Mouse (Mus musculus) adrenal gland, postnatal 14 days (tissue): ENCODE results near the gene Platr17. TPM values are rescaled to one million over a fixed set of nuclear protein-coding genes. Genes with fewer than 3 reads are reported as not detected.
"Not testable (repeated sequence)": the region's sequence is repeated elsewhere in the genome, so short reads cannot be mapped to it uniquely, and the experiment has no call there.

Source experiments
- DNase-seq: peaks from one replicate; pipeline ENCODE4 v3.0.0; 2021; ENCODE audit warnings: mixed read lengths
- microRNA-seq, 2 experiments: library from miRNA; unstranded; fragments of <30 nt; microRNA quantifications; one replicate each; pipeline ENCODE4 v1.2.0; 2021
- total RNA-seq: library from RNA; stranded (reverse); gene quantifications from 2 replicates; pipeline ENCODE4 v1.2.3, GENCODE M21; 2021

The Platr17 gene
- total RNA-seq, 1 experiment from 2014 or later = not detected

DNA sequence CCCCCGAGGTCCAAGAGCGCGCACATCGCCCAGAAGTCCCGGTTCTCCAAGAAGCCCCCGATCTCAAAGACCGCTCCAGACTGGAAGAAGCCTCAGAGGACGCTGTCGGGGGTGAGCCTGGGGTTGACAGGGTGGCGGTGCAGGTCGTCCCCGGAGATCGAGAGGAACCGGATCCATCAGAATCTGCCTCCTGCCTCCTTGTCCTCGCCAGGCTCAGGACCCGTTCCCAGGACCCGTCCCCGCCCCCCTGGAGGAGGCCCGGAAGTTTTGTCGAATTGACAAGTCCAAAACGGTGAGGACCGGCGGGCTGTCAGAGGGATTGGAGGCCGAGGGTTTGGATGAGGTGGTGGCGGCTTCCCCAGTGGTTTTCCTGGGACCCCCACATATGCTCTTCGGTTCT is 36.0 kb downstream of the Platr17 start:
- DNase-seq = peak; percentile 72

DNA sequence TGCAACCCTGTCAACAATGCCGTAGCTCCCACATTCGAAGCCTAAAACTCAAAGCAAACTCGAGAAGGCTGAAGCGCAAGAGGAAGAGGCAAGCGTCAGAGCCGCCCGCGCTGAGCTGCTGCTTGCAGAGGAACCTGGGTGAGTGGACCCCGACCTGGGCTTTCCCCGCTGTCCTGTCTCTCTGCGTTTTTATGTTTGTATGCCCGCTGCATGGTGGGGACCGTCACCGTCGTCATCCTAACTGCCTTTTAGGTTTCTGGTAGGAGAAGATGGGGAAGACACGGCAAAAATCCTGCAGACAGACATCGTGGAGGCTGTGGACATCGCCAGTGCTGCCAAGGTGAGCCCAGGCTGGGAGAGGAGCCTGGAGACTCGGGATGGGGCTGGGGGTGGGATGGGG is 36.4 kb downstream of the Platr17 start:
- DNase-seq = no peak

DNA sequence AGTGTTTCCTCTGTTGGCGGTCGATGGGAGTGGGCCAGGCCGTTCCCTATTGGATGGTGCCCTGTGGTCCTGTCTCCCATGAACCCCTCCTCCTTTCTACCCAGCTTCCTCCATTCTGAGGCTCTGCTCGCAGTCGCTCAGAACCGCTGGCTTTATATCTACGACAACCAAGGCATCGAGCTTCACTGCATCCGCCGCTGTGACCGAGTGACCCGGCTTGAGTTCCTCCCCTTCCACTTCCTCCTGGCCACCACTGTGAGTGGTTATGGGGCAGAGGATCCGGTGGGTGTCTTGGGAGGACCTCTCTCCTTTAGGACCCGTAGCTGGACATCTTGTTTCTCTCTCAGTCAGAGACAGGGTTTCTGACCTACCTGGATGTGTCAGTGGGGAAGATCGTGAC is 38.5 kb downstream of the Platr17 start:
- no peak for DNase-seq

DNA sequence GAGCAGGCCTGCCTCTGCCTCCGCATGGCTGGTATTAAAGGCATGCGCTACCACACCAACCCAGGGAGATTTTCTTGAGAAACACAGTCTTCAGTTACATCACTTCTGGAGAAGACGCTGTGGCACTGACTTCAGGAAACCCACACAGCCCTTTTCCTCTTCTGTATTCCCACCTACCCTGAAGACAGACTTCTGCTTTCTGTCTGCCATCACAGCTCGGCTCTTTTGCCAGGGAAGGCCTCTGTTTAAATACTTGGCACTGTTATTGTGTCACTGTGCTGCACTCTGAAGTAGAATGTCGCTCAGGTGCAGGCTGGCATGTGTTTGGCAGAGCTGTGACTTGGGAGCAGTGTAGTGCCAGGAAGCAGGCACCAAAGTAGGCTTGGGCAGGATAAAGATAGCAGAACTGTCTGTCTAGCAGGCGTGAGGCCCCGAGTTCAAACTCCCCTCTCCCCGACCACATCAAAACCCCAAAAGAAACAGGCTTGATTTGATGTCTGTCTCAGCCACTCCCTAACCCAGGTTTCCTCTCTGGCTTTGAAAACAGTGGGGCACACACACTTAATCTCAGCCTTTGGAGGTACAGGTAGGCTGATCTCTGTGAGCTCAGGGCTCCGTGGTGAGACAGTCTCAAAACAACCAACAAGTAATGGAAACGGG is 42.6 kb downstream of the Platr17 start:
- DNase-seq = no peak

DNA sequence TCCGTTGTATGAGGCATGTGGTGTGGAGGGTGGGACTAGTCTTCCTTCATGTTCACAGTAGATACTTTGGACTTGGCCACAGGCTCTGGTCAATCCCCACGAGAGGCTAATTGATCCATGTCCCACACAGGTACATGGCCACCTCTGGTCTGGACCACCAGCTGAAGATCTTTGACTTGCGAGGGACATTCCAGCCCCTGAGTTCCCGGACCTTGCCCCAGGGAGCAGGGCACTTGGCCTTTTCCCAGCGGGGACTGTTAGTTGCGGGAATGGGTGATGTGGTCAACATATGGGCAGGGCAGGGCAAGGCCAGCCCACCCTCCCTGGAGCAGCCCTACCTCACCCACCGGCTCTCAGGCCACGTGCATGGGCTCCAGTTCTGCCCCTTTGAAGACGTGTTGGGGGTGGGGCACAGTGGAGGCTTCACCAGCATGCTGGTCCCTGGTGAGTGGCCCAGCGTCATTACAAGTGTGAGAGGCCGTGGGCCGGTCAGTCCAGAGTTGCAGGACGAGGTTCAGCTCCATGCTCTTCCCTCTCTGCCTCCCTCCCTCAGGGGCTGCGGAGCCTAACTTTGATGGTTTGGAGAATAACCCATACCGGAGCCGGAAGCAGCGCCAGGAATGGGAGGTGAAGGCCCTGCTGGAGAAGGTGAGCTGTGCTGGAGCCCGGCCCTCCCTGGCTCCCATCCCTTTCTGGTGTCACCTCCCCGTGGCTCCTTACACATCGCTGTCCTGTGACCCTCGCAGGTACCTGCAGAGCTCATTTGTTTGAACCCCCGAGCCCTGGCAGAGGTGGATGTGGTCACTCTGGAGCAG is 43.4 kb downstream of the Platr17 start:
- DNase-seq = no peak

DNA sequence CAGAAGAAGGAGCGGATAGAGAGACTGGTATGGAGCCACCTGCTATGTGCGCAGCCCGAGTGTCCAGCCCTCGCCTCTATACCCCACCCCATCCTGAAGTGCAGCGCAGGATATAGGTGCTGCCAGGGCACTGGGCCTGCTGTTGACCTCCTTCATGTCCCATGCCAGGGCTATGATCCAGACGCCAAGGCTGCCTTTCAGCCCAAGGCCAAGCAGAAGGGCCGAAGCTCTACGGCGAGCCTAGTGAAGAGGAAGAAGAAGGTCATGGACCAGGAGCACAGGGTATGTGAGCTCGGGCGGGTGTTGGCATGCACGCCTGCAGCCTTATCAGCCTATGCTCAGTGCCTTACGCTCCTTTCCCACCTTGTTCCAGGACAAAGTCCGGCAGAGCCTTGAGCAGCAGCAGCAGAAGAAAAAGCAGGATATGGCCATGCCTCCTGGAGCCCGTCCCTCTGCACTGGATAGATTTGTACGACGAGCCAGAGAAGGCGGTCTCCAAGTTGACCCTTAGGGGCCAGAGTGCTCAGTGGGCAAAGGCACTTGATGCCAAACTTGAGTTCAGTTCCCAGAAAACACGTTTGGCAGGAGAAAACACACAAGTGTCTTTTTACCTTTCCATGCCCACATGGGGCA is 44.1 kb downstream of the Platr17 start:
- DNase-seq = peak; percentile 61

DNA sequence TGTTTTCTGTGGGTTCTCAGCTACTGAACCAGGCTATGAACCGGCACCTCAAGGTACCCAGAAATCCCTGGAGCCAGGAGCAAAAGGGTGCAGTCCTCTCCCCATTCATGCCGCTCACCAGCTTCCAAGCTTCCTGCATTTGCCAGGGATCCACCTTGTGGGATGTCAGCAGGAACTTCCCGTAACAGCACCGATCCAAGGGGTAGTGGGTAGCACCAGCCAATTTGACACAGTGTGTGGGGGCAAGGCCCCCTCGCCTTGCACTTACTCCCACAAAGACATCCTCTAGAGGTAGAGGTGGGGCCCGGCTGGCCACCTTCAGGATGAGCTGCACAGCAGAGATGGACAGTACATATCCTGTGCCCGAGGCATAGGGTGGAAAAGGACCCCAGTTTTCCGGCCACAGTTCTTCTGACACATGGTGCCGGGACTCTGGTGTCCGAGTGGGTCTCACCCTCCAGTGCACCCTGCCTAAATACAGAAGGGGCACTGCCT is 45.2 kb downstream of the Platr17 start:
- DNase-seq = no peak

DNA sequence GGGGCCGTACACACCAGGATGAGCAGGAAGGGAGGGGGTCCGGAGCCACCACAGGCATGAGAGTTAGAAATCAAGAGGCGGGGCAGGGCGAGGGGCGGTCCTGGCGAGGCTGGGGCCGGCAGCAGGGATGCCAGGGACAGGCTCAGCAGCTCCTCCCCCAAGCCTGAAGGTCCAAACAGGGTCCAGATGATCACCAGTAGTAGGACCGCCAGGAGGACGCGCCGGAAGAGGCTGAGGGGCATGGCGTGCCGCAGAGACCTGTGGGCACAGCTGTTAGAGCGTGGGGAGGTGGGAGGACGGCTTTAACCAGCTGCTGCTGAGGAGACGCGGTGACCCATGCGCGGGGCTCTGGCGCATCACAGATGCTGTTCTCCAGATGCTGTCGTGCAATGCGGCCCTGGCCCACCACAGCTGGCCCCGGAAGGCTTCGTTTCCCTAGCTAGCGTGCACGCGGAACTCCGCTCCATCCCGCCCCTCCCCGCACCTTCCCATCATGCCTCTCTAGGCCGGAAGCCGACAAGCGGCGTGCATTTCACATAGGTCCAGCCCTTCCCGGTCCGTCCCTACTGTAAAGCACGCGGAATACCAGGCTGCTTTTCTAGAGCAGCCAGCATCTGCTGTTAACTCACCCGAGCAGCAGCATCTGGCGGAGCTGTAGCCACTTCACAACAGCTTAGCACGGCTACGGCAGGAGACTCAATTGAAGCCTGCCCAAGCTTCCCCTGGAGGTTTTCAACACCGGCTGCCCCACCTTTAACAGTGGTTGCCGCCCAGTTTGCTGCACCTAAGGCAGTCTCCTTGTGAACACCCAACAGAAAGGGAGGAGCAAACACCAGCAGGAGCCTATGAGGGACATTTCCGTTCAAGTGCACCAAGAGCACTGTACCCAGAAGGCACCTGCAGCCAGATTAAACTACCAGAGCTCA is 46.3 kb downstream of the Platr17 start, which contains the start of gene B3galt4:
Gene B3galt4, minus strand, starts transcription at position 468 of the 926 bp plus-strand sequence.
- peak; percentile 91 for DNase-seq

DNA sequence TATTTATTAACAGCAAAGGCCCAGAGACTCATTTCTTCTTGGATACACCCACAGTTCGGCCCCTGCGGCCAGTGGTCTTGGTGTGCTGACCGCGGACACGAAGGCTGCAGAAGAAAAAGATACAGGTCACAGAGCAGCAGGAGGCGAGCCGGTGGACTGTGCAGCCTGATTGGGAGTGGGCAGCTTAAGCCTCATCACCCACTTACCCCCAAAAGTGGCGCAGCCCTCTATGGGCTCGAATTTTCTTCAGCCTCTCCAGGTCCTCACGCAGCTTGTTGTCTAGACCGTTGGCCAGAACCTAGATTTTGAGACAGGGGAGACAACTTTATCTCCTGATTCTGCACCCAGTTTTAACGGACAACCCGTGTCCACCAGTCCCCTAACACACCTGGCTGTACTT is 47.1 kb downstream of the Platr17 start:
- DNase-seq = not testable (repeated sequence)

DNA sequence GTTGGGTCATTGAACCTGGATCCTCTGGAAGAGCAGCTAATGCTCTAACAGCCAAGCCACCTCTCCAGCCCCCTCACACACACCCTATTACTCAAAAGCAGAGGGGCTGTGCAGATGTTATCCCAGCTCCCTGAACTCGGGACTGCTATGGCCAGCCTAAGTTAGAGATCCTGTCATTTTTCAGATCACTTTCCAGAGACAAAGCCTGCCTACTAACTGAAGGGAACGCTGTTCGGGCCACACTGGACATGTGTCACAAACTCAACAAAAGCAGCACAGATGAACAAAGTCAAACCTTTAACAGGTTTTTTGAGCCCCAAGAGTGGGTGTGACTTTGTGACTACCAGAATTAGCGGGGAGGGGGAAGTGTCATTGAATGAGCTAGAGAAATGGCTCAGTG is 47.9 kb downstream of the Platr17 start:
- DNase-seq = no peak

DNA sequence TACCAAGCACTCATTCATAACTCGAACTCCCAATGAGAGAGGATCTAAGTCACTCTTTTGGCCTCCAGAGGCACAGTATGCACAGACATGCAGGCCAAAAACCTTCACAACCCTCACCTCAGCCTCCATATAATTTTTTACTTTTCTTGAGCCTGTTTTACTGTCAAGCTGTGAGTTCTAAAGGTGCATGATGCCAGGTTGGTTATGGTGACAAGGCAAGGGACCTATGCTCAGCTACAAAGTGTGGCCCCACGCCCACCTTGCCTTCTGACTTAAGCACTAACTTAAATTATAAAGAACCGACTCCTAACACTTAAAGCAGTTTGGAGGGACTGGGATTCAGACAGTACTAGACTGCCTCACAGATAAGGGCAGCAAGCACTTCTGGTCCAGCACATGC is 48.4 kb downstream of the Platr17 start:
- DNase-seq = no peak

DNA sequence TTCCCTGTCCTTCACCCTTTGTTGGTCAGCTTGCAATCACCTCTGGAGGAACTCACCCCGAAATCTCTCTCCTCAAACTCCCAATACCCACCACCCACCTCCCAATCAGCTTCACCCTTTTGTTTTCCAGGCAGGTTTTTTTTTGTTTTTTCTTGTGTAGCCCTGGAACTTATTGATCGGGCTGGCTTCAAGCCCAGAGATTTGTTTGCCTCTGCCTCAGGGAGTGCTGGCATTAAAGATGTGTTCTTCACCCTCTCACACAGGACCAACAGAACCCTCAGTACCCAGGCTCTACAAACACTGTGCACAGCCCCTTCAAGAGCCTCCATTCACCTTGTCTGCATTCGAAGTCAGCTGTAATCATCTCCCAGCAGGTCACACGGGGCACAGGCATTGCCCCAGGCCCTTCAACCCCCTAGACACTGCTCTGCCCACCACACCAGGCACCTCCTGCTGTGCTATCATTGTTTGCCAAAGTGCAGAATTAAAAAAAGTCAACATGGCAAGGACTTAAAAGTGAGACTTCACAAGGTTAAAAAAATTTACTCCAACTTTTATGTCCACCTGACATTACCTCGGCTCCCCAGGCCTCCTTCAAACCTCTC is 49.1 kb downstream of the Platr17 start:
- no peak for DNase-seq

DNA sequence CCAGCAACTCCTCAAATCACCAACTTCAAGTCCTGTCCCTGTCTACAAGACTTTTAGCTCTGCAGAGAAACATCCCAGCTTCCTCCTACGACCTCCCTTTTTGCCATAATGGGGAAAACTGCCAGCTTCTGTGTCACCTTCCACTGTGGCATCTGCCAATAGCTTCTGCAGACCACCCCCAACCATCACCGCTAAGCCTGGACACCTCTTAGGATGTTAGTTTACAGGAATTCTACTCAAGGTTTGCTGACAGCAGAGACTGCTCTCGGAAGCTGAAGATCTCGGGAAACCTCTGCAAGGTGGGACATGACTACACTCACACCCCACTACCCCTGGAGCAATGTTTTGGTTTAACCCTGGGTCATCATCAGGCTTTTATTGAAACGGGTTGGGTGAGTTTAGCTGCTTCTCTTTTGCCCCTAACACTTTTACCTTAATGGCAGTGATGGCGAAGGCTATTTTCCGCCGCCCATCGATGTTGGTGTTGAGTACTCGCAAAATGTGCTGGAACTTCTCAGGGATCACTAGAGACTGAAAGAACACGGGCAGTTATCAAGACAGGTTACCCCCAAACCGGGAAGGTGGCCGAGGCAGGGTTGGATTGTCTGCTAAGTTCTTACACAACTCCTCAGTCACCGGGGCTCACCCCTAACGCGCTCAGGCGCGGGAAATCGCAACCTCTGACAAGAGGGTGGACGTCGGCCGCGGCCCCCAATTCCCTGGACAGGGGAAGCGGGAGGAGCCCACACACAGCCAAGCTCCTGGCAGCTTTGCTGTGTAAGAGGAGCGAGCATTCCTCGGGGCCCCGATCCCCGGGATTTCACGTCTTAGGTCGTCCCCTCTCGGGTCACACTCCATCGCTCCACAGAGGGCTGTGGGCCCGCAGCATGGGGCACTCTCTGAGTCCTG is 50.0 kb downstream of the Platr17 start:
- DNase-seq = peak; percentile 64

DNA sequence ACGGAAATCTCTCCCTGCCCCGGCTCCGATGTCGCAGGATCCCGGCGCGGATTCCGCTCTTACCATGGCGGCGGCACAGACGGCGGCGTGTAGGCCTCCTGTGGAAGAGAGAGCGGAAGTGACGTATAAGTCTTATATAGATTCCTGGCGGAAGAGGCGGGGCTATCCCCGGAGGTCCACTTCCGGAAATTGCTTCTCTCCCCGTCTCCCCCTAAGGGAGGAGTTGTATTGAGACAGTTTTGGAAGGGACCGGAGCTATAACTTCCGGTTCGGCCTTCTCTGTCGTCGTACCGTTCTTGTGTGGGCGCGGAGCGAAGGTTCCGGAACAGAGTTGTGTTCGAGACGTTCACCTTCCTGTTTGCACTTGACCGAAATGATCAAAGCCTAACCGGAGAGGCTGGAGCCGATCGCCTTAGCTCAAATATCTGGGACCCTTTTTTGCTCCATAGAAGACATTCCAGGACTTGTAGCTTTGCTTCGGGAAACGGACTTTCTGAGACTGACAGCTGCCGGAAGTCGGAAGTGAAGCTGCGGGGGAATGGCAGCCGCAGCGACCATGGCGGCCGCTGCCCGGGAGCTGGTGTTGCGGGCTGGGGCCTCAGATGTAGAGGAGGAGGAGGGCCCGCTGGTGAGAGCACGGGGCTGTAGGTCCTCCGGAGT is 50.8 kb downstream of the Platr17 start, which contains the start of the genes Vps52 and Rps18:
Gene Vps52, plus strand, starts transcription at position 258 of the 660 bp plus-strand sequence.
Gene Rps18, minus strand, starts transcription at position 447 of the 660 bp plus-strand sequence.
- peak; percentile 95 for DNase-seq

Small RNA genes within 50 kb of the gene (microRNA-seq; reads per million reads assigned to microRNA genes)
- gene Gm27740 = 0 reads per million in 2 experiments

Other genes starting within 250 kb of the Platr17 start
- 224 and 229 TPM in 2 replicates for gene Hnrnpm, start 218.3 kb upstream of the Platr17 start, total RNA-seq
- gene March2, start 186.5 kb upstream of the Platr17 start, total RNA-seq = 119 and 133 TPM in 2 replicates
- 217 and 242 TPM in 2 replicates for gene Rab11b, start 144.6 kb upstream of the Platr17 start, total RNA-seq
- 121 and 189 TPM in 2 replicates for gene Angptl4, start 123.3 kb upstream of the Platr17 start, total RNA-seq
- gene Kank3, start 94.6 kb upstream of the Platr17 start, total RNA-seq = 92.4 and 108 TPM in 2 replicates
- gene Rps28, start 80.6 kb upstream of the Platr17 start, total RNA-seq = 1,257 and 1,514 TPM in 2 replicates
- gene Ndufa7, start 80.6 kb upstream of the Platr17 start, total RNA-seq = 505 and 552 TPM in 2 replicates
- gene Cd320, start 62.0 kb upstream of the Platr17 start, total RNA-seq = 31.5 and 36.5 TPM in 2 replicates
- gene Gm7029, start 31.3 kb upstream of the Platr17 start, total RNA-seq = not detected in 2 replicates
- 11.0 and 12.4 TPM in 2 replicates for gene Kifc1, start 14.5 kb upstream of the Platr17 start, total RNA-seq
- gene Daxx, start 4.3 kb downstream of the Platr17 start, total RNA-seq = 27.7 and 32.0 TPM in 2 replicates
- 132 and 145 TPM in 2 replicates for gene Tapbp, start 10.8 kb downstream of the Platr17 start, total RNA-seq
- gene Zbtb22, start 10.8 kb downstream of the Platr17 start, total RNA-seq = 25.5 and 34.5 TPM in 2 replicates
- gene Rgl2, start 24.4 kb downstream of the Platr17 start, total RNA-seq = 53.2 and 80.3 TPM in 2 replicates
- gene Pfdn6, start 35.2 kb downstream of the Platr17 start, total RNA-seq = 96.2 and 102 TPM in 2 replicates
- 32.9 and 35.7 TPM in 2 replicates for gene Wdr46, start 35.5 kb downstream of the Platr17 start, total RNA-seq
- gene B3galt4, start 46.4 kb downstream of the Platr17 start, total RNA-seq = 3.2 and 6.2 TPM in 2 replicates
- gene Vps52, start 50.7 kb downstream of the Platr17 start, total RNA-seq = 46.8 and 52.9 TPM in 2 replicates
- 760 and 860 TPM in 2 replicates for gene Rps18, start 50.9 kb downstream of the Platr17 start, total RNA-seq
- 212 and 322 TPM in 2 replicates for gene H2-K1, start 95.2 kb downstream of the Platr17 start, total RNA-seq
- 36.6 and 42.5 TPM in 2 replicates for gene Ring1, start 119.5 kb downstream of the Platr17 start, total RNA-seq
- gene H2-Ke6, start 122.9 kb downstream of the Platr17 start, total RNA-seq = 207 and 212 TPM in 2 replicates
- gene Slc39a7, start 126.5 kb downstream of the Platr17 start, total RNA-seq = 127 and 161 TPM in 2 replicates
- gene Rxrb, start 126.7 kb downstream of the Platr17 start, total RNA-seq = 54.5 and 66.6 TPM in 2 replicates
- 1.1 and 2.6 TPM in 2 replicates for gene Col11a2, start 134.3 kb downstream of the Platr17 start, total RNA-seq
- 0.33 and 4.1 TPM in 2 replicates for gene H2-Oa, start 187.2 kb downstream of the Platr17 start, total RNA-seq
- 8.0 and 18.8 TPM in 2 replicates for gene H2-DMa, start 214.4 kb downstream of the Platr17 start, total RNA-seq
- gene Brd2, start 217.5 kb downstream of the Platr17 start, total RNA-seq = 198 and 203 TPM in 2 replicates
- gene H2-DMb2, start 238.2 kb downstream of the Platr17 start, total RNA-seq = 2.7 and 17.0 TPM in 2 replicates
- 3.6 and 8.3 TPM in 2 replicates for gene H2-DMb1, start 247.9 kb downstream of the Platr17 start, total RNA-seq